Mouse (Mus musculus): ENCODE measurements around the gene Ubash3b. TPM values are rescaled to one million over a fixed set of nuclear protein-coding genes. Genes with fewer than 3 reads are reported as not detected.

Ubash3b gene
- polyA plus RNA-seq, 1 experiment from 2014 or later, result 6.7 TPM

DNA sequence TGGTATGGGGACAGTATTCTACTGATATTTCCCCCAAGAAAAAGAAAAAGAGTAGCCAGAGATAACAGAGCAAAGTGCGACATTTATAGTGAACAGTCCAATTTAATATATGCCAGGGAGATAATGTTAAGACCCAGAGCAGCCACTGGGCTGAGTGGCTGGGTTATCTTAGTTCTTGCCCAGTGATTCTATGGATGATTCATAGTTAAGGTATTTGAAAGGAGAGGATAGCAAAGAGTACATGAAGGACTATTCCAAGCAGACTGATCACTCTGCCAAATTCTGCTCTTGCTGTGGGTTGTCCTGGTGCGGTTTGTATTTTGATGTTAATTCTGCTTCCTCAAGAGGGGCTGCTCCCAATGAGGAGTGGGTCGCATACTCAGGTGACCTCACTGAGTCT lies 139.8 kb downstream of the Ubash3b start:
- H3K4me1 ChIP-seq, result no peaks in the 10 kb centered on the region
- H3K36me3 ChIP-seq (replicated peaks), result no peaks in the 10 kb centered on the region; the same call in 1 of the 2 replicates
- H3K27ac ChIP-seq (replicated peaks), result no peak overlapping the region
- H3K4me3 ChIP-seq, result no peak overlapping the region
- H3K27me3 ChIP-seq (replicated peaks; ENCODE audit: low read depth, poor library complexity, severe bottlenecking), result no peaks in the 10 kb centered on the region
- H3K9me3 ChIP-seq, result no peaks in the 10 kb centered on the region
- DNase-seq (ENCODE audit: low spot score), result no peak
- 71% methylated on average over 3 of the region's 3 CpGs for WGBS

DNA sequence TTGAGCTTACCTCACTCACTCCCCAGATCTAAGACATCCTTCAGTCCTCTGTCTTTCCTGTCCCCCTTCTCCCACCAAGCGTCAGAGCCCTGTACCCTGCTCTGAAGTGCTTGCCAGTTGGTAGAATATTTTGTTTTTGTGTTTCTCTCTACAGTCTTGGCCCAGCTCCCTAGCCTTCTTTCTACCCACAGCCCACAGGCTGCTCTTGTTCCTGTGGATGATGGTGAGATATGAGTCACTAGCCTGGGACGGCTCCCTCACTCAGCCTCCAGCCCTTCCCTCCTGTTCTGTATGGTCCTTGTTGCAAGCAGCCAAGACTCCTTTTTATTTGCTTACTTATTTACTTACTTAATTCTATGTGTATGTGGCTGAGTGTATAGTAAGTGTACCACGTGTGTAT lies 141.0 kb downstream of the Ubash3b start:
- no peak for DNase-seq (ENCODE audit: low spot score)
- H3K27ac ChIP-seq (replicated peaks), result no peak overlapping the region
- no peak overlapping the region for H3K4me3 ChIP-seq
- H3K36me3 ChIP-seq (replicated peaks), result no peaks in the 10 kb centered on the region; the same call in 1 of the 2 replicates
- H3K27me3 ChIP-seq (replicated peaks; ENCODE audit: low read depth, poor library complexity, severe bottlenecking), result no peaks in the 10 kb centered on the region
- 89% methylated on average over 3 of the region's 3 CpGs for WGBS
- H3K9me3 ChIP-seq, result no peaks in the 10 kb centered on the region
- no peaks in the 10 kb centered on the region for H3K4me1 ChIP-seq

DNA sequence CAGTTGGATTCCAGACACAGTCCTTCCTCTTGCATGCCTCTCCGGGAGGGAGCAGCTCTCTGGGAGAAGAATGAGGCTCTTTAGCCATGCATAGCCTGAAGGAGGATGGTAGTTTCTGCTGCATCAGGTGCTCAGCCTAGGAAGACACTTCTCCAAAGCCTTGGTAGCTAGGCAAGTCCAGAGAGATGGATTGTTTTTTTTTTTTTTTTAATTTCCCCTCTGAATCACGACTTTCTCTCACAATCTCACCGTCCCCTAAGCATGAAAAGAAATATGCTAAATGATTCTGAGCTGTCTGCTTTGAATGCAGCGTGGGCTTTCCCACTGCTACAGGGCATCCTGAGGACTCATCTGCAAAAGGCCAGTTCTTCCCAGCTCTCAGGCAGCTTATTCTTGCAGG lies 147.0 kb downstream of the Ubash3b start:
- Histone ChIP-seq H3K4me3 (no peak overlapping the region), H3K36me3 (replicated peaks) (no peaks in the 10 kb centered on the region), H3K4me1 (peaks cover 6% of the 10 kb centered on the region), H3K27ac (replicated peaks) (no peak overlapping the region), H3K27me3 (replicated peaks; ENCODE audit: low read depth, poor library complexity, severe bottlenecking) (no peaks in the 10 kb centered on the region), H3K9me3 (no peaks in the 10 kb centered on the region)
- 45% methylated on average over 4 of the region's 4 CpGs for WGBS
- DNase-seq (ENCODE audit: low spot score), result no peak

DNA sequence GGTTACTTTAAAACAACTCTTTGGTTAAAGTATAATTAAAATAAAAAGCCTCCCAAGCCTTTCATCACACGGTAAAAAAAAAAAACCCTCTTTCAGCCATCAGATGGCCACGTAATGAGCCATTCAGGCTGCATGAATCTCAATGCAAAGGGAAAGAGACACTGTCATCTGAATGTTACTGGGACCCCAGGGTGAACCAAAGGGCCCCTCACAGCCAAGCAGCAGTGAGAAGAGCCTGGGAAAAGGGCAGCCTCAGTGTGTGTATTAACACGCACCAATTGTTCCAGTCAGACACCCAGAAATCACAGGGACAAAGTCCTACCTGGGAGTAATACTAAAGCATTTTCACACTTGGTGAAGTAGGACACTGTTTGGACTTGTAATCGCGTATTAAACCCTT lies 149.0 kb downstream of the Ubash3b start:
- H3K27ac ChIP-seq (replicated peaks), result no peak overlapping the region
- no peak for DNase-seq (ENCODE audit: low spot score)
- H3K4me1 ChIP-seq, result peaks cover 14% of the 10 kb centered on the region
- no peak overlapping the region for H3K4me3 ChIP-seq
- H3K9me3 ChIP-seq, result no peaks in the 10 kb centered on the region
- no peaks in the 10 kb centered on the region for H3K27me3 ChIP-seq (replicated peaks; ENCODE audit: low read depth, poor library complexity, severe bottlenecking)
- no peaks in the 10 kb centered on the region for H3K36me3 ChIP-seq (replicated peaks)
- WGBS, result 90% methylated on average over 5 of the region's 5 CpGs

DNA sequence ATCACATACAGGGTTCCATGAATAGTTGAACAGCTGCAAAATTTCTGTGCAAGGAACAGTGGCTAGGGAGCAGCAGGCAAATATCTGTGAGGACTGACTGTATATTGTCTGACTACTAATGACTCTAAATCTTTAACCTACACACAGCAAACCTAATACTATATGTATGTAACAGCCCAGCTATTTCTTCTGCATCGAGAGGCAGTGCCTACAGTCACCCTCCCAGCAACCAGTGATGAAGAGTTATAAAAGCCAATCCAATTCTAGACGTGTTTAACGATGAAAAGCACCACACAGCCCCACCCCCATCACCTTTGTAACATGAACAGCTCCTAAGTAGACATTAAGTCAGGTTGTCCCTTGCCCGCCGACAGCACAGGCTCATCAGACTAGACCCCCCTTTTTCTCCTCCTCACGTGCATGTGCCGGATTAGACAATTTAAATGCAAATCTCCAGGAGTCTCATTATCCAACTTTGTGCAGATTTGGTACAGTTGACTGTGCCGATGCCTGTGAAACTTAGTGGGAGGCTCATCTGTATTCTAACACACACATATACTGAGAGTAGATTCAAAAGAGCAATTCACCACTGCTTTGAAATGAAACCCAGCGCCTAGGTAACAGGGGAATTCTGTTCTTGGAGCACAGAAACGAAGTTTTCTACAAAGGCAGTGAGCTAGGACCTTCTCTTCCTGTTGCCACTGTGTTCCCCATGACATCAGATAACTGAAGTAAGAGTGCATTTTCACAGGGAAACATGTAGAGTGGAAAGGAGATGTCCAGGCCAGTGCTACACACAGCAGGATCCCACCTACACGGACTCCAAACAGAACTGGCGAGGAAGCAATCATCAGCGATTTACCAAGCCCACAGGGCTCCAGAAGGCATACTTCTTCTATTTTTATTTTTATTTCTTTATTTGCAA lies 149.7 kb downstream of the Ubash3b start:
- H3K27me3 ChIP-seq (replicated peaks; ENCODE audit: low read depth, poor library complexity, severe bottlenecking), result no peaks in the 10 kb centered on the region
- H3K9me3 ChIP-seq, result no peaks in the 10 kb centered on the region
- DNase-seq (ENCODE audit: low spot score), result no peak
- H3K27ac ChIP-seq (replicated peaks), result no peak overlapping the region
- 75% methylated on average over 13 of the region's 13 CpGs for WGBS
- no peak overlapping the region for H3K4me3 ChIP-seq
- H3K36me3 ChIP-seq (replicated peaks), result no peaks in the 10 kb centered on the region
- peaks cover 17% of the 10 kb centered on the region for H3K4me1 ChIP-seq

DNA sequence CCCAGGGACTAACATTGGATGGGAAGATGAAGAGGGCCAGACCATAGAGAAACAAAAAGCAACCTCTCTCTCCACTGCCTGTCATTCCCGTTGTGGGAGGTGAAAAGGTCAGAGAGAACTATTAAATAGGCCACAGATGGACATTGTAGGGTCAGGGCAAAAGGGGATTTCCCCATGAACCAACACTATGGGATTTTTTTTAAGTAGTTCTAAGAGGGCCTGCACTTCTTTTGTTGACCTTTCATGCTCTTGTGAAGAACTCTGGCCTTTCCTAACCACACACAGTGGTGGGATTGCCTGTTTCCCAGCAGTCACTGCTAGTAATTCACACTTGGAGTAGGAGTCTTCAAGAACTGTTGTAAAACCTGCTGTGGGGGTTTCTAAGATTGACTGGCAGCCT lies 153.7 kb downstream of the Ubash3b start:
- Histone ChIP-seq H3K9me3 (no peaks in the 10 kb centered on the region), H3K27ac (replicated peaks) (no peak overlapping the region), H3K4me3 (no peak overlapping the region), H3K27me3 (replicated peaks; ENCODE audit: low read depth, poor library complexity, severe bottlenecking) (0 out of 2 replicates have a peak, but pooled peaks cover 6% of the 10 kb centered on the region), H3K4me1 (peaks cover 17% of the 10 kb centered on the region), H3K36me3 (replicated peaks) (no peaks in the 10 kb centered on the region)
- DNase-seq (ENCODE audit: low spot score), result no peak
- 4% methylated on average over 1 of the region's 1 CpGs for WGBS

DNA sequence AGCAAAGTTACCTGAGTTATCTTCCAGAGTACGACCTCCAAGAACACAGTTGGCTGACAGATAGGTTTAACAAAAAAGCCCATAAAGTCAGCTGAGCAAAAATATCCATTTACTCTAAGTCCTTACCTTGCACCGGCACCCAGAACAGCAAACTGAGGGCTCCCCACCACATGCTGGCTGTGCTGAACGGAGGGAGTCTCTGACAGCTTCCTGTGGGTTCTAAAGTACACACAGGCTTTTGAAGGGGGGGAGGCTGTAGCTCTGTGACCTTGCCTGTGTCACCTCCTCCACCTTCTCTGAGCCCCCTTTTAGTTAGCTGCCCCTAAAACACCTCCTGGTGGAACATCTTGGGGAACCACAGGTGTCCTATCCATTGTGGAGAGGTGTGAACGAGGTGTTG lies 157.1 kb downstream of the Ubash3b start, which contains the start of gene Crtam:
Gene Crtam, minus strand, starts transcription at position 214 of the 400 bp plus-strand sequence.
- no peak within 1 kb of the TSS for H3K27ac ChIP-seq (replicated peaks)
- no peak for DNase-seq (ENCODE audit: low spot score)
- H3K4me3 ChIP-seq, result no peak within 1 kb of the TSS
- no peaks in the 10 kb centered on the region for H3K9me3 ChIP-seq
- H3K36me3 ChIP-seq (replicated peaks), result no peaks in the 10 kb centered on the region
- H3K27me3 ChIP-seq (replicated peaks; ENCODE audit: low read depth, poor library complexity, severe bottlenecking), result 0 out of 2 replicates have a peak, but pooled peaks cover 6% of the 10 kb centered on the region
- H3K4me1 ChIP-seq, result peaks cover 16% of the 10 kb centered on the region
- WGBS, result 68% methylated on average over 4 of the region's 4 CpGs

DNA sequence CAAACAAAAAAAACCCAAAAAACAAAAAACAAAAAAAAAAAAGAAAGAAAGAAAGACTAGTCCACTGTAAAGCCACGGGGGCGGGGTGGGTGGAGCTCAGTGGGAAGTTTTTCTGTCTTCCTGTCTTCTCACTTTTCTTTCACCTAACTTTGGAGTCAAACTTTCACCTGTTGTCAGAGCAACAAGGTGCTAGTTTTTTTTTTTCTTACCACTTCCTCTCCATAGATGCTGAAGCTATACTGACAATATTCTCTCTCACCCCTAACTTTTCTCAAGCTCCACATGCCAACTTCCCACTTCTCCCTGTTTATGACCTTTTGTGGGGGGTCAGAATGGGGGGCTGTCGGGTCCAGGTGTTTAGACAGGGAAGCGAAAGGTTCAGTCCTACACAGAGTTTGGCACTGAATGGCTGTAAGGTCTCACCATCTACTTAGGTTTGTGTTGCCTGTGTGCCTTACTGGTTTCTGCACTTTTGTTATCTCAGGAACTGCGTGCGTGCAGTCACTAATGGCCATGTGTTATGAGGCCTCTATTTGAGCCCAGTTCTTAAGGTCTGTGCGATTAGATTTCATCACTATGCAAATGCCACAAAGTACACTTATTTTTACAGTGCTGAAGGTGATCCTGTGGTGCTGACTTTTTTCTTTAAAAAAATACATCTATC lies 164.2 kb downstream of the Ubash3b start:
- Histone ChIP-seq H3K9me3 (no peaks in the 10 kb centered on the region), H3K4me1 (peaks cover 15% of the 10 kb centered on the region; the same call in 1 of the 2 replicates), H3K27me3 (replicated peaks; ENCODE audit: low read depth, poor library complexity, severe bottlenecking) (no peaks in the 10 kb centered on the region), H3K27ac (replicated peaks) (no peak overlapping the region), H3K36me3 (replicated peaks) (no peaks in the 10 kb centered on the region), H3K4me3 (no peak overlapping the region)
- 88% methylated on average over 7 of the region's 7 CpGs for WGBS
- no peak for DNase-seq (ENCODE audit: low spot score)

DNA sequence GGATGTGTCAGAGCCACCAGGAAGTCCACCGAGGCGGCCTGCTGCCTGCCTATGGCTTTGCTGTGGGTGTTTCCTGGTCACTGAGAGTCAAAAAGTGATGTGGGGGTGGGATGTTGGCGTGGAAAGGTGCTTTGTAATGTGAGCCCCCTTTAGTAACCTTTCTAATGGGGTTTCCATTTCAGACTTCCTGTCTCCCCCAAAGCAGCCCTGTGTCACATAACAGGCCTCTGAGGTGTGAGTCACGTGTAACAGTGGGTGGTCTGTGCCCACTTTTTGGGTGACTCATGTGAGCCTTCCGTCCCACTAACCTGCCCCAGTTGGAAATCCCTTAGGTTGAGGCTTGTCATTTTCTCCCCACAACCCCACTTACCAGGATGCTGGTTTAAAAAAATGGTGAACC lies 167.4 kb downstream of the Ubash3b start:
- no peaks in the 10 kb centered on the region for H3K36me3 ChIP-seq (replicated peaks)
- WGBS, result 61% methylated on average over 5 of the region's 5 CpGs
- peaks cover 19% of the 10 kb centered on the region for H3K4me1 ChIP-seq
- H3K27ac ChIP-seq (replicated peaks), result peak overlapping the region; percentile 44; the same call in 1 of the 2 replicates
- H3K4me3 ChIP-seq, result no peak overlapping the region; the same call in 1 of the 2 replicates
- H3K27me3 ChIP-seq (replicated peaks; ENCODE audit: low read depth, poor library complexity, severe bottlenecking), result no peaks in the 10 kb centered on the region
- DNase-seq (ENCODE audit: low spot score), result peak; percentile 11
- H3K9me3 ChIP-seq, result no peaks in the 10 kb centered on the region

DNA sequence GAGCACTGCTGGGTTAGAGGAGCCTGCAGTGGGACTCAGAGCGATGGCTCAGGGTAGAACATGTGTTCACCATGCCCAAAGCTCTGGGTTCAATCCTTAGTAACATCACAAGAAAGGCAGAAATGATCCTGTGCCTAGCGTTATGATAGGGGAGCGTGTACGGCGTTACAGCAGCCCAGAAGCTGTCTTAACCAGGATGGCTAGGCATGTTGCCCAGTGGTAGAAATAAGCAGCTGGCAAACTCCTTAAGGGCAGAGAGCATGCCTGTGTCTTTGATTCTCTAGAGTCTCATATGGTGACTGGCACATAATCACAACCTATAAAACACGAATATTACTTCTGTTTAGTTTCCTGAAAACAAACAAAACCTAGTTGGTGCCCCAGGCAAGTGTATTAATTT lies 170.0 kb downstream of the Ubash3b start:
- Histone ChIP-seq H3K36me3 (replicated peaks) (no peaks in the 10 kb centered on the region), H3K27ac (replicated peaks) (peak overlapping the region; percentile 16; the same call in 1 of the 2 replicates), H3K4me1 (peaks cover 19% of the 10 kb centered on the region)

DNA sequence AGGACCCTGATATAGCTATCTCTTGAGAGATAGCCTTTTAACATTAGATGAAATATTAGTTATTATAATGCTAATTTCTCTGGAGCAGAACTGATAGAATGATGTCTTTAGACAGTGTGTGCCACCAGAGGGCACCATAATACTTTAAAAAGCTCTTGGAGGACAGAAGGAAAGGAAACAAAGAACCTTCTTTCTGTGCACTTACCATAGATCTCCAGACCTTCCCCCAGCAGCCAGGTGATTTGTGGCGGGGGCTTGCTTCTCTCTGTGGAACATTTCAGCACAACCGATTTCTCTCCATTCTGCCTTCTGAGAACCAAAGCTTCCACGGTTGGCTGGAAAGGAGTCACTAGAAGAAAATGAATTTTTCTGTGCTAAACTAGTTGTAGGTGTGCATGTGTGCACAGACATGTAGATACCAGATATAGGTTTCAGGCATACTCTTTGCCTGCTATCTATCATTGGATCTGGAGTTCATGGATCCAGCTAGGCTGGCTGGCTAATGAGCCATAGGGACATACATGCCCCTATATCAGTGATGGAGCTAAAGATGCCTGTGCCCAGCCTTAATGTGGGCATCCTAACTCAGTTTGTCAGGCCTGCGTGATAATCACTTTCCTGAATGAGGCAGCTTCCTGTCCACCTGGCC lies 171.4 kb downstream of the Ubash3b start:
- WGBS, result 45% methylated on average over 4 of the region's 4 CpGs
- Histone ChIP-seq H3K4me1 (peaks cover 19% of the 10 kb centered on the region), H3K36me3 (replicated peaks) (no peaks in the 10 kb centered on the region), H3K27me3 (replicated peaks; ENCODE audit: low read depth, poor library complexity, severe bottlenecking) (peaks cover 6% of the 10 kb centered on the region; the same call in 1 of the 2 replicates), H3K27ac (replicated peaks) (peak overlapping the region; percentile 79), H3K4me3 (no peak overlapping the region), H3K9me3 (no peaks in the 10 kb centered on the region)
- DNase-seq (ENCODE audit: low spot score), result peak; percentile 56

More for the DNA sequence above, 170.0 kb downstream of the Ubash3b start:
- 92% methylated on average over 6 of the region's 6 CpGs for WGBS
- Histone ChIP-seq H3K27me3 (replicated peaks; ENCODE audit: low read depth, poor library complexity, severe bottlenecking) (peaks cover 6% of the 10 kb centered on the region; the same call in 1 of the 2 replicates), H3K9me3 (no peaks in the 10 kb centered on the region), H3K4me3 (no peak overlapping the region)
- no peak for DNase-seq (ENCODE audit: low spot score)

DNA sequence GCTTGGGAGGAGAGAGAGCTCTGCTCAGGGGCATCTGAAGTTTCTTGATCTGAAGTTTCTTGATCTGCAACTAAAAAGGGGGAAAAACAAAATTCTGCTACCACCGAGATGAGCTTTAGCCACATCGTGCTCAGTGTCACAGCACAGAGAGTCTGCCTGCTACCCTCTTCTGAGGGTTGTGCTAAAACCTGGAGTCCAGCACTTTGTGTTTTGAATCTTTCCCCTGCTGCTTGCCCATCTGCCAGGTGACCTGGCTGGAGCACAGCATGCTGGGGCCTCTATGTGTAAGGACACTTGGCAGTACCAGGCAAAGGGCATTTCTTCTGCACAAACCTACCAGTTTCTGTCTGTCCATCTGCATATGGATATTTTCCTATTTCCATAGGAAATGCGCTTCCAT lies 177.2 kb downstream of the Ubash3b start:
- no peak for DNase-seq (ENCODE audit: low spot score)
- no peaks in the 10 kb centered on the region for H3K36me3 ChIP-seq (replicated peaks)
- H3K27me3 ChIP-seq (replicated peaks; ENCODE audit: low read depth, poor library complexity, severe bottlenecking), result peaks cover 6% of the 10 kb centered on the region; the same call in 1 of the 2 replicates
- no peak overlapping the region for H3K4me3 ChIP-seq
- H3K4me1 ChIP-seq, result no peaks in the 10 kb centered on the region
- no peak overlapping the region for H3K27ac ChIP-seq (replicated peaks)
- H3K9me3 ChIP-seq, result no peaks in the 10 kb centered on the region
- WGBS, result 71% methylated on average over 3 of the region's 3 CpGs
